Mouse (Mus musculus): ENCODE results near the gene Ppp2r5e. TPM values are rescaled to one million over a fixed set of nuclear protein-coding genes. Genes with fewer than 3 reads are reported as not detected.
"Not testable (repeated sequence)": the region's sequence is repeated elsewhere in the genome, so short reads cannot be mapped to it uniquely, and the experiment has no call there.

Gene Ppp2r5e
- polyA plus RNA-seq, 1 experiment, result 22.2 TPM

- no peak overlapping the region for H3K27ac ChIP-seq (ENCODE audit: control insufficient read depth, insufficient read depth, low read length)
- no peaks in the 10 kb centered on the region for H3K36me3 ChIP-seq (ENCODE audit: control insufficient read depth, insufficient read depth, low read length)
- TF ChIP-seq POLR2A (IDR thresholded peaks at IDR 0.05; ENCODE audit: control insufficient read depth, extremely low read depth, insufficient read depth, low read length, poor library complexity), result no peak
- H3K4me1 ChIP-seq (replicated peaks; ENCODE audit: control insufficient read depth, insufficient read depth, low read length), result no peaks in the 10 kb centered on the region; the same call in 1 of the 2 replicates
- no peaks in the 10 kb centered on the region for H3K27me3 ChIP-seq (ENCODE audit: control insufficient read depth, insufficient read depth, low read length)
- 90% methylated on average over 3 of the region's 3 CpGs for WGBS
- no peak for DNase-seq
- no peak overlapping the region for H3K4me3 ChIP-seq (ENCODE audit: control insufficient read depth, insufficient read depth, low read length)
Measured at GRCm38 (mm10) chr12:75494643-75495042, 101.4 kb downstream of the Ppp2r5e start.

GRCm38 (mm10) chr12:75492549-75493327 is 103.3 kb downstream of the Ppp2r5e start:
- no peaks in the 10 kb centered on the region for H3K27me3 ChIP-seq (ENCODE audit: control insufficient read depth, insufficient read depth, low read length)
- no peak overlapping the region for H3K27ac ChIP-seq (ENCODE audit: control insufficient read depth, insufficient read depth, low read length)
- no peak for TF ChIP-seq CTCF (IDR thresholded peaks at IDR 0.05; ENCODE audit: borderline replicate concordance, control insufficient read depth, extremely low read depth, insufficient read depth, low read length, poor library complexity)
- TF ChIP-seq POLR2A (IDR thresholded peaks at IDR 0.05; ENCODE audit: control insufficient read depth, extremely low read depth, insufficient read depth, low read length, poor library complexity), result no peak
- no peak for DNase-seq
- 94% methylated on average over 3 of the region's 3 CpGs for WGBS
- H3K36me3 ChIP-seq (ENCODE audit: control insufficient read depth, insufficient read depth, low read length), result no peaks in the 10 kb centered on the region
- no peaks in the 10 kb centered on the region; the same call in 1 of the 2 replicates for H3K4me1 ChIP-seq (replicated peaks; ENCODE audit: control insufficient read depth, insufficient read depth, low read length)
- H3K4me3 ChIP-seq (ENCODE audit: control insufficient read depth, insufficient read depth, low read length), result no peak overlapping the region

GRCm38 (mm10) chr12:75492148-75492547 is 103.9 kb downstream of the Ppp2r5e start:
- H3K27ac ChIP-seq (ENCODE audit: control insufficient read depth, insufficient read depth, low read length); DNase-seq: not testable (repeated sequence)
- 98% methylated on average over 3 of the region's 3 CpGs for WGBS

GRCm38 (mm10) chr12:75487500-75487899 is 108.5 kb downstream of the Ppp2r5e start:
- H3K27ac ChIP-seq (ENCODE audit: control insufficient read depth, insufficient read depth, low read length), result no peak overlapping the region
- H3K4me1 ChIP-seq (replicated peaks; ENCODE audit: control insufficient read depth, insufficient read depth, low read length), result no peaks in the 10 kb centered on the region
- 95% methylated on average over 2 of the region's 2 CpGs for WGBS
- DNase-seq, result no peak
- no peak for TF ChIP-seq POLR2A (IDR thresholded peaks at IDR 0.05; ENCODE audit: control insufficient read depth, extremely low read depth, insufficient read depth, low read length, poor library complexity)
- no peak for TF ChIP-seq CTCF (IDR thresholded peaks at IDR 0.05; ENCODE audit: borderline replicate concordance, control insufficient read depth, extremely low read depth, insufficient read depth, low read length, poor library complexity)
- H3K36me3 ChIP-seq (ENCODE audit: control insufficient read depth, insufficient read depth, low read length), result no peaks in the 10 kb centered on the region
- no peaks in the 10 kb centered on the region for H3K27me3 ChIP-seq (ENCODE audit: control insufficient read depth, insufficient read depth, low read length)
- H3K4me3 ChIP-seq (ENCODE audit: control insufficient read depth, insufficient read depth, low read length), result no peak overlapping the region

More at GRCm38 (mm10) chr12:75492148-75492547, 103.9 kb downstream of the Ppp2r5e start:
- H3K4me1 ChIP-seq (replicated peaks; ENCODE audit: control insufficient read depth, insufficient read depth, low read length); H3K4me3 ChIP-seq (ENCODE audit: control insufficient read depth, insufficient read depth, low read length); H3K36me3 ChIP-seq (ENCODE audit: control insufficient read depth, insufficient read depth, low read length); H3K27me3 ChIP-seq (ENCODE audit: control insufficient read depth, insufficient read depth, low read length): not testable (repeated sequence)

- Histone ChIP-seq H3K27me3 (ENCODE audit: control insufficient read depth, insufficient read depth, low read length) (no peaks in the 10 kb centered on the region), H3K36me3 (ENCODE audit: control insufficient read depth, insufficient read depth, low read length) (no peaks in the 10 kb centered on the region), H3K27ac (ENCODE audit: control insufficient read depth, insufficient read depth, low read length) (no peak overlapping the region), H3K4me1 (replicated peaks; ENCODE audit: control insufficient read depth, insufficient read depth, low read length) (no peaks in the 10 kb centered on the region), H3K4me3 (ENCODE audit: control insufficient read depth, insufficient read depth, low read length) (no peak overlapping the region)
- no peak for TF ChIP-seq POLR2A (IDR thresholded peaks at IDR 0.05; ENCODE audit: control insufficient read depth, extremely low read depth, insufficient read depth, low read length, poor library complexity)
- no peak for TF ChIP-seq CTCF (IDR thresholded peaks at IDR 0.05; ENCODE audit: borderline replicate concordance, control insufficient read depth, extremely low read depth, insufficient read depth, low read length, poor library complexity)
- WGBS, result 97% methylated on average over 3 of the region's 3 CpGs
- no peak for DNase-seq
Measured at GRCm38 (mm10) chr12:75486568-75487286, 109.3 kb downstream of the Ppp2r5e start.

DNA sequence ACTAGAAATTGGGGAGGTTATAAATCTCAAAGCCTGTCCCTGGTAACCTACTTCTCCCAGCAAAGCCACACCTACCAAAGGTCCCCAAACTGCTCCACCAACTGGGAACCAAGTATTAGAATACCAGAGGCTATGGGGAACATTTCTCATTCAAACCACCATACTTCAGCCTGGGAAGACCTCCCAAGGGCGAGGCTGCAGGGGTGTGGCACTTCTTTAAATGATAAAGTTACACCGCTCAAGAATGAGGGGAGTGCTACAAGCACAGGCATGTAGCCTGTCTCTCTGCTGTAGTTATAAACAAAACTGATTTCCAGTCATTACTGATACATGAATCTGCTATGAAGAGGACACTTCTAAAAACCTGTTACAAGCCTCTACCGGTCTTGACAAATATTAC is 113.3 kb downstream of the Ppp2r5e start:
- no peak overlapping the region for H3K27ac ChIP-seq (ENCODE audit: control insufficient read depth, insufficient read depth, low read length)
- TF ChIP-seq CTCF (IDR thresholded peaks at IDR 0.05; ENCODE audit: borderline replicate concordance, control insufficient read depth, extremely low read depth, insufficient read depth, low read length, poor library complexity) (no peak), POLR2A (IDR thresholded peaks at IDR 0.05; ENCODE audit: control insufficient read depth, extremely low read depth, insufficient read depth, low read length, poor library complexity) (no peak)
- DNase-seq, result no peak
- H3K36me3 ChIP-seq (ENCODE audit: control insufficient read depth, insufficient read depth, low read length), result no peaks in the 10 kb centered on the region
- no peaks in the 10 kb centered on the region for H3K27me3 ChIP-seq (ENCODE audit: control insufficient read depth, insufficient read depth, low read length)
- no peak overlapping the region for H3K4me3 ChIP-seq (ENCODE audit: control insufficient read depth, insufficient read depth, low read length)
- no peaks in the 10 kb centered on the region for H3K4me1 ChIP-seq (replicated peaks; ENCODE audit: control insufficient read depth, insufficient read depth, low read length)
- WGBS, result 96% methylated on average over 3 of the region's 3 CpGs

All from thymus, adult 2 months (tissue).